Mouse (Mus musculus) granulocyte monocyte progenitor cell, adult 5-6 weeks (primary cell): ENCODE measurements around the gene Cd59b. TPM values are rescaled to one million over a fixed set of nuclear protein-coding genes. Genes with fewer than 3 reads are reported as not detected.

Experiments
- ATAC-seq: replicated peaks from 2 replicates; pipeline ENCODE4 v1.8.0; 2016; ENCODE audit warnings: mild to moderate bottlenecking, moderate TSS enrichment, inconsistent platforms; ENCODE audit not compliant: poor library complexity, severe bottlenecking
- total RNA-seq, 2 experiments: library from RNA; stranded (forward) in 1 of 2; stranded (reverse) in 1 of 2; fragments of 200-712, 200-1000 nt in 1 of 2; fragments of >200 nt in 1 of 2; fragmentation: Nextera tagmentation in 1 of 2; gene quantifications; 2 replicates each; pipeline ENCODE4 v1.2.3; 2014 to 2017

Gene Cd59b
- total RNA-seq (2014; fragmentation: Nextera tagmentation) (not detected in 2 replicates), total RNA-seq (2017) (3.1 TPM in 1 of 2 replicates, not detected in the other)

- ATAC-seq = peak; percentile 97
Observed at GRCm38 (mm10) chr2:104069704-104070185, at the start of gene Cd59b. Gene Cd59b, plus strand, starts transcription at chr2:104069849.

- no peak for ATAC-seq
Observed at GRCm38 (mm10) chr2:104023096-104023495, 46.6 kb upstream of the Cd59b start.

GRCm38 (mm10) chr2:104024656-104025055, 45.0 kb upstream of the Cd59b start:
- no peak for ATAC-seq

GRCm38 (mm10) chr2:104027458-104028138, 42.1 kb upstream of the Cd59b start, which contains the start of gene Fbxo3:
Gene Fbxo3, plus strand, starts transcription at chr2:104027721.
- ATAC-seq = peak; percentile 79

DNA sequence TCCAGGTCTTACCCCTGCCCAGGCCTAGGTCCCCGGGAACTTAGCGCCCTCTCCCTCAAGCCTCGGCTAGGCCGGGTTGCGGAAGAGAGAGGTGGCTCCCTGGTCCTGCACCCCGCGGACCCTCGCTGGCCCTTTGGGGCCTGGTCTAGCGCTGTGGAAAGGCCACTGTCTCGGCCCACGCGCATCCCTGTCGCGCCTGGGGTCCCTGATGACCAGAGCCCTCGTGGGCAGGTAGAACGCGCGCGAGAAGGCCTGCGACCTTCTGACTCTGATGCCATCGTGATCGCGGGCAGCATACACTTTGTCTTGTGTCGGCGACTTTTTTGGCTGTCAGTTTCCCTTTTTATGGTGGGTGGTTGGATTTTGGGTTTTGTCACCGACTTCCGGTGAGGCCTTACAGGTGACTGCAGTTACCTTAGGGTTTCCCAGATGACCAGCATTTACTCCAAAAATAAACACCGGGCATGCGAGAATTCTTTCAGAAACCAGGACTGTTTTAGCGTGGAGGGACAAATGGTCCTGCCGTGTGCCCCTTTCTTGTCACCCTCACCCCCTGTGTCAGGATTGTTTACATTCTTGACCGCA, 41.4 kb upstream of the Cd59b start, which contains the start of gene 4931422A03Rik:
Gene 4931422A03Rik, minus strand, starts transcription at position 223 of the 585 bp plus-strand sequence.
- peak; percentile 42; the same call in 1 of the 2 replicates for ATAC-seq

GRCm38 (mm10) chr2:104029074-104029473, 40.6 kb upstream of the Cd59b start:
- ATAC-seq = peak; percentile 38

GRCm38 (mm10) chr2:104030381-104030780, 39.3 kb upstream of the Cd59b start:
- no peak for ATAC-seq

GRCm38 (mm10) chr2:104032056-104032455, 37.6 kb upstream of the Cd59b start:
- ATAC-seq = no peak

DNA sequence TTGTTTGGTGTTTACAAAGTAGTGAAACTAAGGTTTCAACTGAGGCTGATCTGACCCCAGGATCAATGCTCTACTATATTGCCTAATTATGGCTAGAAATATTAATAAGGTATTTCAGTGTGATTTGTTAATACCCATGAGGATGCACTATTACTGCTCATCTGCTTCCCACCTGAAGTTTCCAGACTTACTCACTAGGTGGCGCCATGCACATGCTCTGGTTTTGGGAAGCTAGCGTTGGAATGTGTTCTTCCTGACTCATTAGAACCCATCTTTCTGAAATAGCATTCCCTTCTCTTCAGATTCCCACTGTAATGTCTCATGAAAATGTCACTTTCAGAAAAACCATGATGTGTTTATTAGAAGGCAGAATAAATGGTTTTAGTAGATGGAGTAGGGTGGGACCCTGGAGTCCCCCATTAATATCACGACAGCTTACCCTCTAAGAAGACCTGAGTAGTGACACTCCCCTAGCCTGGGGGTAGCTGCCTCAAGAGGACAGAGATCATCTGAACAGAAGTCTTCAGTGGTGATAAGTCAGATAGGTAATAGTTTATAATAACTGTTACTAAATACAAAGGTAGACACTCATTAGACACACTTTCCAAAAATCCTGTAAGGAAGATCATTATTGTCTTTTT, 34.7 kb upstream of the Cd59b start:
- peak; percentile 87 for ATAC-seq

DNA sequence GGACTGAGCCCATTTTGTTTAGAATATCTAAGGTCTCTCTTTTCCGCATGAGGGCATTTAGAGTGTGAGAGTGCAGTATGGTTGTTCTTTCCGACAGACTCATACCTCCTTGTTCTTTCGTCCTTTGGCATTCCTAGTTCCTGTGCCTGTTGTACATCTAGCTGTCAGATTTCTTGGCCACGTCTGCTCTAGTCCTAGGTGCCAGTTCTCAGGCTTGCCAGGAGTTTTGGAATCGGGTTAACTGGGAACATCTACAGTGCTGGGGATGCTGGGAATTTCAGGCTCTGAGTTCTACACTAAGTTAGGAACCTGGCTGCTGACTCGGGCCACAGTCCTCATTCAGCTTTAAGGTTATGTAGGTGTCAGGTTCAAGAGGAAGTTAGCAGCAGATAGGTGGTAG, 34.1 kb upstream of the Cd59b start:
- no peak for ATAC-seq

- ATAC-seq = no peak
Observed at GRCm38 (mm10) chr2:104036316-104036715, 33.3 kb upstream of the Cd59b start.

- ATAC-seq = no peak
Observed at GRCm38 (mm10) chr2:104038236-104038635, 31.4 kb upstream of the Cd59b start.

DNA sequence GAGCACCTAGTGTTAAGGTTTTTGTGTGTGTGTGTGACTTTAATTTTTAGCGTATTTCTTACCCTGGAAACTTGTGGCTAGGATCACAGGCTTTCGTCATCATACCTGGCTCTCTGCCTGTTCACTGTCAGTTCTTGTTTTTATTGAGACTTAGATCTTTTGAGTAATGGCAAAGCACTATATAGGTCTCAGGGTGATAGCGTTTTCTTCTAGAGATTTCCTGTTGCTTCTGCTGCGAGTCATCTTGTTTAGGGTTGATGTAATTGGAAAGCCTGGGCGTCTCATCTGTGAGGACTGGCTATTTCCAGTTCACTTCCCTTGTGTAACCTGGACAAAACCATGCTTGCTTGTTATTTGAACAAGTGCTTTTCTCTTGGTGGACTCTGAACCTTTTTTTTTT, 28.0 kb upstream of the Cd59b start:
- peak; percentile 33; the same call in 1 of the 2 replicates for ATAC-seq

DNA sequence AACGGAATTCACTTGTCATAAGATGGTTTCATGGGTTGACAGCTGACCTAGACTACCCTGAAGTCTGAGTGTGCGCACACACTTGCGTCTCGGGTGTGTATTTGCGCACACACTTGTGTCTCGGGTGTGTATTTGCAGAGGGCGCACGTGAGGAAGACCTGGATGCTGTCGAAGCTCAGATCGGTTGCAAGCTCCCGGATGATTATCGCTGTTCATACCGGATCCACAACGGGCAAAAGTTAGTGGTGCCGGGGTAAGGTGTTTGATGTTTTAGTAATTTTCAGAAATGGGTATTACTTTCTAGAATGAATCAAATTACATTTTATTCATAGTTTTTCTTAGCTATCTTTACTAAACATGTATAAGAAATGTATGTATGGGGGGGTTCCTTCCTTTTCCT, 26.9 kb upstream of the Cd59b start:
- ATAC-seq = no peak

DNA sequence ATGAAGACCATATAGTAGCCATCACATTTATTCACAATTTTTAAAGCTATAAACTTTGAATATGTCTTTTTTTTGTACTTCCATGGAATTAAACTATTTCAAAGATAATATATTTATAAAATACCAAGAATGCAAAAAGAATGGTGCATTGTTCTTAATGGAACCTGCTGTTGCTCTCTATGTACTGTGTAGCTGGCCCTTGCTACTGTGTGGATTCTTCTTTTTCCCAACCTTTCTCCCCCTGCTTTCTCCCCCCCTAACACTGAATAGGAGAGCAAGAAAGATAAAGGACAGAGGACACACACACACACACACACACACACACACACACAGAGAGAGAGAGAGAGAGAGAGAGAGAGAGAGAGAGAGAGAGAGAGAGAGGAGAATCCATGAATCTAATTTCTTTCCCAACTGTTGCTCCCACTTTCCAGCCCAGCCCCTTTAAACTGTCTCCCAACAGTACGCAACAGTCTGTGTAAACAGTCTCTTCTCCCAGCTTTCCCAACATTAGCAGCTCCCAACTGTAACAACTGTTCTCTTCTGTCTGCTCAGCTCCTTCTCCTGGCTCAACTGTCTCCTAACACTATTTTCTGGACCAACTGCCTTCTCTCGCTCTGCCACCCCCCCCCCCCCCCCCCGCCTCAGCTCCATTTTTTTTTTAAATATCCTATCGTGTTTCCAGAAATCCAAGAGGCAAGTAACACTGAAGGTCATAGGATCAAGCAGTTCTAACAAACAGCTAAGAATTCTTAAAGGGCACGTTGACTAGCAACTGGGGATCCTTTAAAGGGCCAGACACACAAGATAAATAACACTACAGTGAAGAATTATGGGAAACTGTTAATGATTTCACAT, 25.8 kb upstream of the Cd59b start:
- ATAC-seq = no peak

- no peak for ATAC-seq
Observed at GRCm38 (mm10) chr2:104044479-104045080, 25.1 kb upstream of the Cd59b start.

GRCm38 (mm10) chr2:104058381-104058780, 11.3 kb upstream of the Cd59b start:
- ATAC-seq = no peak

- no peak for ATAC-seq
Observed at GRCm38 (mm10) chr2:104058954-104059353, 10.7 kb upstream of the Cd59b start.

- no peak for ATAC-seq
Observed at GRCm38 (mm10) chr2:104059786-104060185, 9.9 kb upstream of the Cd59b start.

- ATAC-seq = no peak
Observed at GRCm38 (mm10) chr2:104060996-104061395, 8.7 kb upstream of the Cd59b start.
